Mouse (Mus musculus): Measurements from ENCODE around the gene Ms4a12.
"Not testable (repeated sequence)": the region's sequence is repeated elsewhere in the genome, so short reads cannot be mapped to it uniquely, and the experiment has no call there.

Ms4a12 gene

GRCm38 (mm10) chr19:11232348-11232747, at the start of gene Ms4a12:
Ms4a12 (minus strand) TSS chr19:11232448.
- DNase-seq (ENCODE audit: low read depth, low spot score), result no peak

GRCm38 (mm10) chr19:11280223-11280622, 48.0 kb upstream of the Ms4a12 start:
- DNase-seq (ENCODE audit: low read depth, low spot score), result peak; percentile 62

- DNase-seq (ENCODE audit: low read depth, low spot score), result no peak
Observed at GRCm38 (mm10) chr19:11276431-11276830, 44.2 kb upstream of the Ms4a12 start.

GRCm38 (mm10) chr19:11266956-11267355, 34.7 kb upstream of the Ms4a12 start:
- DNase-seq (ENCODE audit: low read depth, low spot score), result no peak

GRCm38 (mm10) chr19:11266052-11266845, 34.0 kb upstream of the Ms4a12 start, which contains the start of gene Ms4a1:
Ms4a1 (minus strand) TSS chr19:11266241.
- no peak for DNase-seq (ENCODE audit: low read depth, low spot score)

- DNase-seq (ENCODE audit: low read depth, low spot score), result no peak
Observed at GRCm38 (mm10) chr19:11264602-11265185, 32.4 kb upstream of the Ms4a12 start.

- no peak for DNase-seq (ENCODE audit: low read depth, low spot score)
Observed at GRCm38 (mm10) chr19:11263549-11263948, 31.3 kb upstream of the Ms4a12 start.

GRCm38 (mm10) chr19:11262932-11263331, 30.7 kb upstream of the Ms4a12 start:
- not testable (repeated sequence) for DNase-seq (ENCODE audit: low read depth, low spot score)

GRCm38 (mm10) chr19:11261522-11261921, 29.3 kb upstream of the Ms4a12 start:
- no peak for DNase-seq (ENCODE audit: low read depth, low spot score)

- no peak for DNase-seq (ENCODE audit: low read depth, low spot score)
Observed at GRCm38 (mm10) chr19:11244230-11244629, 12.0 kb upstream of the Ms4a12 start.

GRCm38 (mm10) chr19:11242560-11242959, 10.3 kb upstream of the Ms4a12 start:
- DNase-seq (ENCODE audit: low read depth, low spot score), result no peak

- no peak for DNase-seq (ENCODE audit: low read depth, low spot score)
Observed at GRCm38 (mm10) chr19:11235820-11236219, 3.6 kb upstream of the Ms4a12 start.

- no peak for DNase-seq (ENCODE audit: low read depth, low spot score)
Observed at GRCm38 (mm10) chr19:11234921-11235735, 2.9 kb upstream of the Ms4a12 start.

GRCm38 (mm10) chr19:11234244-11234643, 2.0 kb upstream of the Ms4a12 start:
- DNase-seq (ENCODE audit: low read depth, low spot score), result no peak

- peak; percentile 85 for DNase-seq (ENCODE audit: low read depth, low spot score)
Observed at GRCm38 (mm10) chr19:11196546-11196945, 35.7 kb downstream of the Ms4a12 start, which contains the start of gene Ms4a13. Ms4a13 (minus strand) TSS chr19:11196737.

GRCm38 (mm10) chr19:11192552-11192951, 39.7 kb downstream of the Ms4a12 start:
- DNase-seq (ENCODE audit: low read depth, low spot score), result peak; percentile 8

- DNase-seq (ENCODE audit: low read depth, low spot score), result peak; percentile 73
Observed at GRCm38 (mm10) chr19:11184121-11184520, 48.1 kb downstream of the Ms4a12 start.

GRCm38 (mm10) chr19:11177464-11177863, 54.8 kb downstream of the Ms4a12 start:
- DNase-seq (ENCODE audit: low read depth, low spot score), result no peak

- DNase-seq (ENCODE audit: low read depth, low spot score), result peak; percentile 44
Observed at GRCm38 (mm10) chr19:11165172-11165571, 67.1 kb downstream of the Ms4a12 start, which contains the start of gene 1700025F22Rik. 1700025F22Rik (minus strand) TSS chr19:11165320.
